Mouse (Mus musculus): ENCODE data around the gene Ube2j1. TPM values are rescaled to one million over a fixed set of nuclear protein-coding genes. Genes with fewer than 3 reads are reported as not detected.

The Ube2j1 gene
- total and polyA plus RNA-seq, 3 experiments = 64.3 to 122 (median 93.0) TPM

GRCm38 (mm10) chr4:33052055-33052454, 20.8 kb downstream of the Ube2j1 start:
- in situ Hi-C loops (cut with MboI; ENCODE audit: low pct_ligation_motif_present, low pct_unique_long_range_greater_than_20kb, low sequenced_read_pairs) = no loop called here
- Histone ChIP-seq H3K27ac (ENCODE audit: insufficient read depth, low read depth) (no peak overlapping the region), H3K36me3 (replicated peaks in 1 of 2; ENCODE audit: control insufficient read depth in 1 of 2, insufficient read depth in 1 of 2, low read length in 1 of 2) (peaks cover 31 to 58% of the 10 kb centered on the region in 2 experiments), H3K9me3 (replicated peaks; ENCODE audit: low read length) (no peaks in the 10 kb centered on the region), H3K9ac (ENCODE audit: insufficient read depth, low read depth) (no peak overlapping the region), H3K4me3 (replicated peaks in 1 of 3; ENCODE audit: low read depth in 2 of 3, low read length in 2 of 3, poor library complexity in 1 of 3) (no peak overlapping the region), H3K27me3 (replicated peaks) (no peaks in the 10 kb centered on the region), H3K4me1 (ENCODE audit: control insufficient read depth in 1 of 2, insufficient read depth in 2 of 2) (peaks cover 12 to 46% of the 10 kb centered on the region in 2 experiments), H3K79me2 (replicated peaks; ENCODE audit: control insufficient read depth, extremely low read depth, insufficient read depth, poor library complexity, severe bottlenecking) (no peaks in the 10 kb centered on the region), H3K4me2 (ENCODE audit: insufficient read depth, low read depth, poor library complexity, severe bottlenecking) (no peak overlapping the region)
- dilution Hi-C loops (cut with MboI; ENCODE audit: extremely low pct_ligation_motif_present, extremely low pct_unique_long_range_greater_than_20kb, low sequenced_read_pairs) = no loop called here
- DNase-seq (ENCODE audit: extremely low read depth) = no peak
- TF ChIP-seq TCF12 (IDR thresholded peaks at IDR 0.05; ENCODE audit: low read depth, low read length) = no peak
- TF ChIP-seq PAX5 (IDR thresholded peaks at IDR 0.05; ENCODE audit: low read length) = no peak
- TF ChIP-seq SIN3A (IDR thresholded peaks at IDR 0.05; ENCODE audit: low read length) = no peak
- no peak for TF ChIP-seq ZC3H11A (IDR thresholded peaks at IDR 0.05; ENCODE audit: low read depth, low read length)
- TF ChIP-seq ZNF384 (IDR thresholded peaks at IDR 0.05; ENCODE audit: low read depth, low read length) = no peak
- no peak for TF ChIP-seq ZMIZ1 (IDR thresholded peaks at IDR 0.05; ENCODE audit: low read depth, low read length)
- no peak for TF ChIP-seq POLR2A (IDR thresholded peaks at IDR 0.05; ENCODE audit: low read depth, low read length)
- no peak for TF ChIP-seq NELFE (IDR thresholded peaks at IDR 0.05; ENCODE audit: low read depth, low read length)
- TF ChIP-seq UBTF (IDR thresholded peaks at IDR 0.05; ENCODE audit: low read depth, low read length) = no peak
- TF ChIP-seq SMC3 (IDR thresholded peaks at IDR 0.05; ENCODE audit: low read depth, low read length) = no peak
- TF ChIP-seq MAZ (IDR thresholded peaks at IDR 0.05; ENCODE audit: low read depth, low read length) = no peak
- TF ChIP-seq ETS1 (conservative IDR thresholded peaks at IDR 0.05; ENCODE audit: low read depth, low read length) = no peak
- no peak for TF ChIP-seq MAFK (IDR thresholded peaks at IDR 0.05; ENCODE audit: insufficient replicate concordance, low read length)
- no peak for TF ChIP-seq GABPA (IDR thresholded peaks at IDR 0.05; ENCODE audit: insufficient replicate concordance, low read depth, low read length)

DNA sequence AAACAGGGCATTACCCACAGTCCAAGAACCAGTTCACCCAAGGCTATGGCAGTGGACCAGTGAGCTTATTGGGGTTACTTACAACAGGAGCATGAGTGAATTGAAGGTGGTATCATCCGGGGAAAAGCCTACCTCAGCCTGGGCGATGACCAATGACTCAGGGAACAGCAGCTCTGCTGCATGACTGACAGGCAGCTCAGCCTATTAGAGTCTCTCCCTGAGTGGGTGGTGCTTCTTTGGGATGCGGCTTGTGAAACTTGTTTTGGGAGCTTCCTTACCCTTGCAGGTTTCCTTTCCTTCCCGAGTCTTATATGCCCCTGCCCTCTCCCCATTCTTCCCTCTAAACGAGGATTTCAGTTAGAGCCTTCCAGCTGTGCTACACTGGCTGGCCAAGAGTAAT, 21.4 kb downstream of the Ube2j1 start:
- Histone ChIP-seq H3K4me1 (ENCODE audit: control insufficient read depth in 1 of 2, insufficient read depth in 2 of 2) (peaks cover 12 to 46% of the 10 kb centered on the region in 2 experiments), H3K79me2 (replicated peaks; ENCODE audit: control insufficient read depth, extremely low read depth, insufficient read depth, poor library complexity, severe bottlenecking) (no peaks in the 10 kb centered on the region), H3K27me3 (replicated peaks) (no peaks in the 10 kb centered on the region), H3K4me2 (ENCODE audit: insufficient read depth, low read depth, poor library complexity, severe bottlenecking) (no peak overlapping the region), H3K27ac (ENCODE audit: insufficient read depth, low read depth) (no peak overlapping the region), H3K4me3 (replicated peaks in 1 of 3; ENCODE audit: low read depth in 2 of 3, low read length in 2 of 3, poor library complexity in 1 of 3) (no peak overlapping the region), H3K36me3 (replicated peaks in 1 of 2; ENCODE audit: control insufficient read depth in 1 of 2, insufficient read depth in 1 of 2, low read length in 1 of 2) (peaks cover 31 to 54% of the 10 kb centered on the region in 2 experiments), H3K9ac (ENCODE audit: insufficient read depth, low read depth) (no peak overlapping the region), H3K9me3 (replicated peaks; ENCODE audit: low read length) (no peaks in the 10 kb centered on the region)
- DNase-seq (ENCODE audit: extremely low read depth) = peak; percentile 22
- dilution Hi-C loops (cut with MboI; ENCODE audit: extremely low pct_ligation_motif_present, extremely low pct_unique_long_range_greater_than_20kb, low sequenced_read_pairs) (no loop called here), in situ Hi-C loops (cut with MboI; ENCODE audit: low pct_ligation_motif_present, low pct_unique_long_range_greater_than_20kb, low sequenced_read_pairs) (no loop called here)
- TF ChIP-seq TBP (conservative IDR thresholded peaks at IDR 0.05; ENCODE audit: low read depth, low read length) (no peak), ZKSCAN1 (IDR thresholded peaks at IDR 0.05; ENCODE audit: borderline replicate concordance, low read depth, low read length) (no peak), POLR2A (IDR thresholded peaks at IDR 0.05; ENCODE audit: low read depth, low read length) (0 out of 2 replicates have a peak, but pooled peaks have one; percentile 16)

Data from CH12.LX (cell line).